Mouse (Mus musculus) A20 (cell line): Measurements from ENCODE around the gene Msh2.

ENCODE experiments used
- DNase-seq: peaks from one replicate; pipeline ENCODE4 v3.0.0-alpha.2; 2011; ENCODE audit warnings: low read depth, low spot score

The Msh2 gene

GRCm38 (mm10) chr17:87698996-87699765 is 27.1 kb downstream of the Msh2 start:
- no peak for DNase-seq

GRCm38 (mm10) chr17:87700101-87700500 is 28.0 kb downstream of the Msh2 start:
- DNase-seq: no peak

GRCm38 (mm10) chr17:87724727-87725126 is 52.6 kb downstream of the Msh2 start:
- DNase-seq: no peak

- DNase-seq: no peak
These were observed 54.6 kb downstream of the Msh2 start for GRCm38 (mm10) chr17:87726489-87727356.

- DNase-seq: peak; percentile 84
These were observed 59.8 kb downstream of the Msh2 start for GRCm38 (mm10) chr17:87731962-87732361.

GRCm38 (mm10) chr17:87734471-87734870 is 62.3 kb downstream of the Msh2 start:
- DNase-seq: no peak

- DNase-seq: no peak
These were observed 65.0 kb downstream of the Msh2 start for GRCm38 (mm10) chr17:87737144-87737543.

- no peak for DNase-seq
These were observed 67.7 kb downstream of the Msh2 start for GRCm38 (mm10) chr17:87739835-87740234.

GRCm38 (mm10) chr17:87744985-87745925 is 73.1 kb downstream of the Msh2 start:
- no peak for DNase-seq

- peak; percentile 84 for DNase-seq
These were observed 74.1 kb downstream of the Msh2 start for GRCm38 (mm10) chr17:87745926-87746888.

GRCm38 (mm10) chr17:87760315-87760714 is 88.2 kb downstream of the Msh2 start:
- no peak for DNase-seq

GRCm38 (mm10) chr17:87763146-87763545 is 91.0 kb downstream of the Msh2 start:
- DNase-seq: no peak

GRCm38 (mm10) chr17:87765031-87765430 is 92.9 kb downstream of the Msh2 start:
- no peak for DNase-seq

- no peak for DNase-seq
These were observed 94.8 kb downstream of the Msh2 start for GRCm38 (mm10) chr17:87766888-87767287.

GRCm38 (mm10) chr17:87770766-87771165 is 98.6 kb downstream of the Msh2 start:
- no peak for DNase-seq

GRCm38 (mm10) chr17:87773175-87773574 is 101.0 kb downstream of the Msh2 start:
- DNase-seq: peak; percentile 63
